Mouse (Mus musculus): ENCODE data around the gene Clk2. TPM values are rescaled to one million over a fixed set of nuclear protein-coding genes. Genes with fewer than 3 reads are reported as not detected.

The Clk2 gene
- polyA plus RNA-seq, 1 experiment: 22.2 TPM

- no peaks in the 10 kb centered on the region for H3K36me3 ChIP-seq (ENCODE audit: control insufficient read depth, insufficient read depth)
- H3K4me2 ChIP-seq (ENCODE audit: low read depth): no peak overlapping the region
- no peak for TF ChIP-seq POLR2A (IDR thresholded peaks at IDR 0.05; ENCODE audit: insufficient read length, low read depth)
- TF ChIP-seq MAX (IDR thresholded peaks at IDR 0.05; ENCODE audit: low read depth): no peak
- TF ChIP-seq E2F4 (IDR thresholded peaks at IDR 0.05; ENCODE audit: insufficient read depth): no peak
- no peak for TF ChIP-seq SRF (IDR thresholded peaks at IDR 0.05; ENCODE audit: control insufficient read depth, insufficient read length, low read depth)
- no peak overlapping the region for H3K4me3 ChIP-seq
- no peak overlapping the region for H3ac ChIP-seq (ENCODE audit: control insufficient read depth, insufficient read length)
- H3K79me2 ChIP-seq (ENCODE audit: control insufficient read depth, insufficient read depth): no peaks in the 10 kb centered on the region
- H3K27me3 ChIP-seq (ENCODE audit: control insufficient read depth, insufficient read depth, insufficient read length): no peaks in the 10 kb centered on the region
Observed at GRCm38 (mm10) chr3:89193853-89194252, 29.3 kb downstream of the Clk2 start.

- H3K36me3 ChIP-seq (ENCODE audit: control insufficient read depth, insufficient read depth): no peaks in the 10 kb centered on the region
- no peaks in the 10 kb centered on the region for H3K79me2 ChIP-seq (ENCODE audit: control insufficient read depth, insufficient read depth)
- H3K4me3 ChIP-seq: peak overlapping the region; percentile 31
- TF ChIP-seq POLR2A (IDR thresholded peaks at IDR 0.05; ENCODE audit: insufficient read length, low read depth) (peak; percentile 78), POLR2AphosphoS2 (IDR thresholded peaks at IDR 0.05; ENCODE audit: insufficient read length, low read depth) (peak; percentile 86), USF1 (IDR thresholded peaks at IDR 0.05; ENCODE audit: low read depth) (no peak)
- H3K27me3 ChIP-seq (ENCODE audit: control insufficient read depth, insufficient read depth, insufficient read length): no peaks in the 10 kb centered on the region
- no peak overlapping the region for H3ac ChIP-seq (ENCODE audit: control insufficient read depth, insufficient read length)
- peak overlapping the region; percentile 80 for H3K4me2 ChIP-seq (ENCODE audit: low read depth)
Observed at GRCm38 (mm10) chr3:89195979-89196877, 31.6 kb downstream of the Clk2 start.

GRCm38 (mm10) chr3:89199839-89200238, 35.2 kb downstream of the Clk2 start:
- Histone ChIP-seq H3K79me2 (ENCODE audit: control insufficient read depth, insufficient read depth) (peaks cover 6% of the 10 kb centered on the region), H3K4me3 (no peak overlapping the region), H3ac (ENCODE audit: control insufficient read depth, insufficient read length) (no peak overlapping the region), H3K36me3 (ENCODE audit: control insufficient read depth, insufficient read depth) (no peaks in the 10 kb centered on the region), H3K27me3 (ENCODE audit: control insufficient read depth, insufficient read depth, insufficient read length) (no peaks in the 10 kb centered on the region), H3K4me2 (ENCODE audit: low read depth) (no peak overlapping the region)
- no peak for TF ChIP-seq TCF3 (IDR thresholded peaks at IDR 0.05; ENCODE audit: insufficient read length, low read depth)
- TF ChIP-seq MYOG (IDR thresholded peaks at IDR 0.05; ENCODE audit: control insufficient read depth in 1 of 3, insufficient read depth in 1 of 3, insufficient read length in 2 of 3, low read depth in 2 of 3): no peak
- TF ChIP-seq REST (IDR thresholded peaks at IDR 0.05; ENCODE audit: insufficient read depth, insufficient read length): no peak
- no peak for TF ChIP-seq SRF (IDR thresholded peaks at IDR 0.05; ENCODE audit: control insufficient read depth, insufficient read length, low read depth)
- TF ChIP-seq MYOD1 (IDR thresholded peaks at IDR 0.05; ENCODE audit: control insufficient read depth in 1 of 3, insufficient read length in 2 of 3, low read depth in 2 of 3): no peak
- TF ChIP-seq MAX (IDR thresholded peaks at IDR 0.05; ENCODE audit: low read depth): no peak
- TF ChIP-seq POLR2A (IDR thresholded peaks at IDR 0.05; ENCODE audit: insufficient read length, low read depth): no peak
- TF ChIP-seq CEBPB (IDR thresholded peaks at IDR 0.05; ENCODE audit: insufficient read depth, poor library complexity, severe bottlenecking): no peak
- no peak for TF ChIP-seq POLR2AphosphoS2 (IDR thresholded peaks at IDR 0.05; ENCODE audit: insufficient read length, low read depth)
- TF ChIP-seq USF1 (IDR thresholded peaks at IDR 0.05; ENCODE audit: low read depth): no peak
- no peak for TF ChIP-seq TCF12 (IDR thresholded peaks at IDR 0.05; ENCODE audit: insufficient read depth, poor library complexity, severe bottlenecking)
- no peak for TF ChIP-seq E2F4 (IDR thresholded peaks at IDR 0.05; ENCODE audit: insufficient read depth)

GRCm38 (mm10) chr3:89202253-89203141, 37.9 kb downstream of the Clk2 start, which contains the start of gene Gba:
Gene Gba, plus strand, starts transcription at chr3:89202928.
- peaks cover 5% of the 10 kb centered on the region for H3K36me3 ChIP-seq (ENCODE audit: control insufficient read depth, insufficient read depth)
- peak within 1 kb of the TSS; percentile 93 for H3K4me2 ChIP-seq (ENCODE audit: low read depth)
- TF ChIP-seq CEBPB (IDR thresholded peaks at IDR 0.05; ENCODE audit: insufficient read depth, poor library complexity, severe bottlenecking) (0 out of 2 replicates have a peak, but pooled peaks have one; percentile 19), MYOD1 (IDR thresholded peaks at IDR 0.05; ENCODE audit: control insufficient read depth in 1 of 3, insufficient read length in 2 of 3, low read depth in 2 of 3) (no peak), USF1 (IDR thresholded peaks at IDR 0.05; ENCODE audit: low read depth) (peak; percentile 100), TCF12 (IDR thresholded peaks at IDR 0.05; ENCODE audit: insufficient read depth, poor library complexity, severe bottlenecking) (no peak), MAX (IDR thresholded peaks at IDR 0.05; ENCODE audit: low read depth) (no peak), REST (IDR thresholded peaks at IDR 0.05; ENCODE audit: insufficient read depth, insufficient read length) (no peak)
- H3K79me2 ChIP-seq (ENCODE audit: control insufficient read depth, insufficient read depth): peaks cover 6% of the 10 kb centered on the region
- H3K4me3 ChIP-seq: peak within 1 kb of the TSS; percentile 29
- H3ac ChIP-seq (ENCODE audit: control insufficient read depth, insufficient read length): no peak within 1 kb of the TSS
- H3K27me3 ChIP-seq (ENCODE audit: control insufficient read depth, insufficient read depth, insufficient read length): no peaks in the 10 kb centered on the region

GRCm38 (mm10) chr3:89203142-89203514, 38.5 kb downstream of the Clk2 start:
- Histone ChIP-seq H3K4me3 (peak overlapping the region; percentile 29), H3K4me2 (ENCODE audit: low read depth) (peak overlapping the region; percentile 93), H3K36me3 (ENCODE audit: control insufficient read depth, insufficient read depth) (peaks cover 8% of the 10 kb centered on the region), H3K27me3 (ENCODE audit: control insufficient read depth, insufficient read depth, insufficient read length) (no peaks in the 10 kb centered on the region), H3K79me2 (ENCODE audit: control insufficient read depth, insufficient read depth) (peaks cover 6% of the 10 kb centered on the region), H3ac (ENCODE audit: control insufficient read depth, insufficient read length) (no peak overlapping the region)
- TF ChIP-seq MYOD1 (IDR thresholded peaks at IDR 0.05; ENCODE audit: control insufficient read depth in 1 of 3, insufficient read length in 2 of 3, low read depth in 2 of 3): no peak
- TF ChIP-seq SRF (IDR thresholded peaks at IDR 0.05; ENCODE audit: control insufficient read depth, insufficient read length, low read depth): no peak
- TF ChIP-seq REST (IDR thresholded peaks at IDR 0.05; ENCODE audit: insufficient read depth, insufficient read length): no peak
- TF ChIP-seq CEBPB (IDR thresholded peaks at IDR 0.05; ENCODE audit: insufficient read depth, poor library complexity, severe bottlenecking): no peak
- no peak for TF ChIP-seq POLR2AphosphoS2 (IDR thresholded peaks at IDR 0.05; ENCODE audit: insufficient read length, low read depth)
- TF ChIP-seq USF1 (IDR thresholded peaks at IDR 0.05; ENCODE audit: low read depth): no peak
- TF ChIP-seq MYOG (IDR thresholded peaks at IDR 0.05; ENCODE audit: control insufficient read depth in 1 of 3, insufficient read depth in 1 of 3, insufficient read length in 2 of 3, low read depth in 2 of 3): no peak
- TF ChIP-seq POLR2A (IDR thresholded peaks at IDR 0.05; ENCODE audit: insufficient read length, low read depth): no peak
- TF ChIP-seq MAX (IDR thresholded peaks at IDR 0.05; ENCODE audit: low read depth): no peak

Data from myocyte (in vitro differentiated cells).